Mouse (Mus musculus) c-Kit-positive CD71-positive TER-119-positive erythroid progenitor cells, embryonic 14.5 days (primary cell): ENCODE measurements at regions not wholly inside any gene's neighbourhood (a gene's known extent, or its start where the extent isn't known, plus 50 kb on each side); places are given as distances from the start of the nearest gene placed in this dataset.

Experiments used
- DNase-seq: peaks from one replicate; pipeline ENCODE4 v3.0.0-alpha.2; 2013; ENCODE audit warnings: low spot score

GRCm38 (mm10) chr6:88964071-88964470, 62.0 kb downstream of the Tpra1 start:
- DNase-seq, result no peak

- DNase-seq, result no peak
These were observed 62.9 kb downstream of the Tpra1 start for GRCm38 (mm10) chr6:88964911-88965310.

GRCm38 (mm10) chr6:88965361-88966226, 63.5 kb downstream of the Tpra1 start:
- no peak for DNase-seq

GRCm38 (mm10) chr6:88966501-88966900, 64.5 kb downstream of the Tpra1 start:
- no peak for DNase-seq

- no peak for DNase-seq
These were observed 66.8 kb downstream of the Tpra1 start for GRCm38 (mm10) chr6:88968842-88969241.

GRCm38 (mm10) chr6:88971729-88972128, 69.7 kb downstream of the Tpra1 start:
- DNase-seq, result no peak

- no peak for DNase-seq
These were observed 72.4 kb downstream of the Tpra1 start for GRCm38 (mm10) chr6:88974457-88974856.

- DNase-seq, result no peak
These were observed 74.5 kb downstream of the Tpra1 start for GRCm38 (mm10) chr6:88976581-88976980.

GRCm38 (mm10) chr6:88976994-88977393, 74.9 kb downstream of the Tpra1 start:
- DNase-seq, result no peak

- no peak for DNase-seq
These were observed 76.9 kb downstream of the Tpra1 start for GRCm38 (mm10) chr6:88978970-88979369.

GRCm38 (mm10) chr6:88980112-88980511, 78.1 kb downstream of the Tpra1 start:
- DNase-seq, result no peak

GRCm38 (mm10) chr6:88981544-88981943, 79.5 kb downstream of the Tpra1 start:
- DNase-seq, result no peak

- no peak for DNase-seq
These were observed 82.1 kb downstream of the Tpra1 start for GRCm38 (mm10) chr6:88984170-88984569.

GRCm38 (mm10) chr6:88984863-88985262, 82.8 kb downstream of the Tpra1 start:
- no peak for DNase-seq

- no peak for DNase-seq
These were observed 86.5 kb downstream of the Tpra1 start for GRCm38 (mm10) chr6:88988551-88988950.

- peak; percentile 31 for DNase-seq
These were observed 87.7 kb downstream of the Tpra1 start for GRCm38 (mm10) chr6:88989617-88990299.

- DNase-seq, result peak; percentile 13
These were observed 88.2 kb downstream of the Tpra1 start for GRCm38 (mm10) chr6:88990300-88990685.

- DNase-seq, result no peak
These were observed 93.0 kb downstream of the Tpra1 start for GRCm38 (mm10) chr6:88995077-88995476.

GRCm38 (mm10) chr6:88998927-88999722, 97.1 kb downstream of the Tpra1 start:
- DNase-seq, result no peak

GRCm38 (mm10) chr6:89000359-89000758, 98.3 kb downstream of the Tpra1 start:
- DNase-seq, result no peak

- no peak for DNase-seq
These were observed 101.3 kb downstream of the Tpra1 start for GRCm38 (mm10) chr6:89003197-89003923.

- DNase-seq, result no peak
These were observed 103.0 kb downstream of the Tpra1 start for GRCm38 (mm10) chr6:89005094-89005493.
